Mouse (Mus musculus) layer of hippocampus, postnatal 36 days (tissue): ENCODE measurements around the gene Palm. TPM values are rescaled to one million over a fixed set of nuclear protein-coding genes. Genes with fewer than 3 reads are reported as not detected.
A peak's percentile ranks its signal among the peaks of the same experiment; 100 is the strongest.

Experiments used
- DNase-seq, 2 experiments: peaks; one replicate each; pipeline ENCODE4 v3.0.0; 2022
- total RNA-seq, 2 experiments: library from RNA; stranded (reverse); gene quantifications; 2 replicates each; pipeline ENCODE4 v1.2.3; 2021

The Palm gene
- total RNA-seq, 2 experiments from 2014 or later, result 262 to 290 TPM

GRCm38 (mm10) chr10:79832026-79832785 is 38.8 kb downstream of the Palm start:
- no peak for DNase-seq

- DNase-seq, result no peak
Measured at GRCm38 (mm10) chr10:79832786-79833181, 39.4 kb downstream of the Palm start.

- peak; percentile 73 to 75 for DNase-seq
Measured at GRCm38 (mm10) chr10:79834769-79835398, 41.5 kb downstream of the Palm start.

GRCm38 (mm10) chr10:79836918-79837317 is 43.5 kb downstream of the Palm start:
- DNase-seq, result no peak

GRCm38 (mm10) chr10:79838151-79838550 is 44.8 kb downstream of the Palm start:
- no peak for DNase-seq

GRCm38 (mm10) chr10:79840091-79840490 is 46.7 kb downstream of the Palm start:
- no peak for DNase-seq

- peak; percentile 57 to 64 for DNase-seq
Measured at GRCm38 (mm10) chr10:79840644-79841551, 47.5 kb downstream of the Palm start.

- no peak for DNase-seq
Measured at GRCm38 (mm10) chr10:79842322-79842721, 49.0 kb downstream of the Palm start.

- DNase-seq, result no peak
Measured at GRCm38 (mm10) chr10:79843476-79843875, 50.1 kb downstream of the Palm start.

GRCm38 (mm10) chr10:79846553-79846952 is 53.2 kb downstream of the Palm start:
- DNase-seq, result no peak

GRCm38 (mm10) chr10:79849941-79850628 is 56.7 kb downstream of the Palm start:
- no peak for DNase-seq

- no peak for DNase-seq
Measured at GRCm38 (mm10) chr10:79851653-79852052, 58.3 kb downstream of the Palm start.

- DNase-seq, result no peak
Measured at GRCm38 (mm10) chr10:79852107-79852789, 58.9 kb downstream of the Palm start.

GRCm38 (mm10) chr10:79852827-79853226 is 59.5 kb downstream of the Palm start:
- no peak for DNase-seq

- DNase-seq, result peak; percentile 80 to 86
Measured at GRCm38 (mm10) chr10:79853392-79853791, 60.0 kb downstream of the Palm start.

- DNase-seq, result peak; percentile 98 to 99
Measured at GRCm38 (mm10) chr10:79853860-79854795, 60.8 kb downstream of the Palm start, which contains the start of gene Ptbp1. Gene Ptbp1, plus strand, starts transcription at chr10:79854427.

- peak in 1 of 2 experiments; percentile 59 for DNase-seq
Measured at GRCm38 (mm10) chr10:79854801-79855541, 61.6 kb downstream of the Palm start.

GRCm38 (mm10) chr10:79855558-79856184 is 62.3 kb downstream of the Palm start:
- DNase-seq, result no peak

GRCm38 (mm10) chr10:79856280-79856679 is 62.9 kb downstream of the Palm start:
- DNase-seq, result no peak
